Mouse (Mus musculus): ENCODE measurements around the gene Sdad1. TPM values are rescaled to one million over a fixed set of nuclear protein-coding genes. Genes with fewer than 3 reads are reported as not detected.

Sdad1 gene
- polyA plus RNA-seq, 1 experiment from 2014 or later, result 39.5 TPM

DNA sequence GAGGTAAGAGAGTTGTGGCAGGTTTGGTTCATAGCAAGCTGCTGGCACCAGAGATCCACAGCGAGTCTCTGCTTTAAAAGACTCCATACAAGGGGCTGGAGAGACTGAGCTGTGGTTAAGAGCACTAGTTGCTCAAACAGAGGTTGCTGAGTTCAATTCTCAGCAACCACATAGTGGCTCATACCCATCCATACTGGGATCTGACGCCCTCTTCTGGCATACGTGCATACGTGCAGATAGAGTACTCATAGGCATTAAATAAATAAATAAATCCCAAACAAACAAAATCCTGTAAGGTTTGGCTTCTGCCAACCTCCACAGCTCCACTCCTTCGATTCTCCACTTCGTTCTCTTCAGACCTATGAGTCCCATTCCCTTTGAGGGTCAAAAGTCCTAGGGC, 58.2 kb downstream of the Sdad1 start:
- no peak overlapping the region for H3K4me3 ChIP-seq
- peaks cover 9% of the 10 kb centered on the region for H3K4me1 ChIP-seq
- no peaks in the 10 kb centered on the region for H3K36me3 ChIP-seq
- no peak overlapping the region for H3K27ac ChIP-seq
- H3K27me3 ChIP-seq (ENCODE audit: insufficient read depth, poor library complexity, severe bottlenecking), result no peaks in the 10 kb centered on the region
- WGBS, result 83% methylated on average over 6 of the region's 6 CpGs
- H3K9me3 ChIP-seq, result peaks cover 7% of the 10 kb centered on the region; the same call in 1 of the 2 replicates
- no peak for DNase-seq (ENCODE audit: low spot score)

DNA sequence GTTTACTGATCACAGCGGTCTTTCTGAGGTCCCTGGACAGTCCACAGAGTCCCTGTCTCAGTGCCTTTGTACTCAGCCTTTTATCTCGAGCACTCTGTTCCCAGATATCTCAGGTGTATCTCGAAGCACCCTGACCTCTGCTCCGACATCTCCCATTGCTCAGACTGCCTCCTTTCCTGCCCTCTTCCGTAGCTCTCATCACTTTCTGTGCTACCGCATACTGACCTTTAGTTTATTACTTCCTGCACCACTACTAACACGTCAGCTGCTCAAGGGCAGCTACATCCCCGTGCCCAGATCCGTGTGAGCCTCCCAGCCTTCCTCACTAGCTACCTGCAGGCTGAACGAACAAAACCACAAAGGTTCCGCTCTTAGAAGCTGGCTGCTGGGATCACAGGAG, 61.7 kb downstream of the Sdad1 start:
- Histone ChIP-seq H3K27ac (no peak overlapping the region), H3K27me3 (ENCODE audit: insufficient read depth, poor library complexity, severe bottlenecking) (no peaks in the 10 kb centered on the region), H3K4me3 (no peak overlapping the region), H3K4me1 (0 out of 2 replicates have a peak, but pooled peaks cover 5% of the 10 kb centered on the region), H3K36me3 (no peaks in the 10 kb centered on the region), H3K9me3 (peaks cover 7% of the 10 kb centered on the region; the same call in 1 of the 2 replicates)
- no peak for DNase-seq (ENCODE audit: low spot score)
- 73% methylated on average over 11 of the region's 11 CpGs for WGBS

DNA sequence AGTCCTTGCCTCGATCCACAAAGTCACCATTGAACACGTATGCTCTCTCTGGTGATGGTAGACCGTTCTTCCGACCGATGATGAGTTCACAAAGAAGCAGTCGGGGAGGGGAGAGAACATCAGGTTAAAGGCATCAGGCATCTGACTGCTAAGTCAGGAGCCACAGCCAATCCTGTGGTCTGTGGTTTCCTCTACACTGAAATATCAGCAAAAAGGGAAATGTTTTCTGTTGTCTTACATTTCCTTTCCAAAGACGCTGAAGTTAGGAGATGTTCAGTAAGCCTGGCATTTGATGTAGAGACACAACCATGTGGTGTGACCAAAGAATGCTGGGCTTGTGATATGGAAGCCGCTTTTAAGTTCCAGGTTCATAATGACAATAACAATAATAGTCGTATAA, 64.8 kb downstream of the Sdad1 start:
- Histone ChIP-seq H3K4me1 (no peaks in the 10 kb centered on the region), H3K36me3 (no peaks in the 10 kb centered on the region), H3K27me3 (ENCODE audit: insufficient read depth, poor library complexity, severe bottlenecking) (no peaks in the 10 kb centered on the region), H3K27ac (no peak overlapping the region), H3K9me3 (peaks cover 7% of the 10 kb centered on the region; the same call in 1 of the 2 replicates), H3K4me3 (no peak overlapping the region)
- DNase-seq (ENCODE audit: low spot score), result no peak
- 83% methylated on average over 9 of the region's 9 CpGs for WGBS

DNA sequence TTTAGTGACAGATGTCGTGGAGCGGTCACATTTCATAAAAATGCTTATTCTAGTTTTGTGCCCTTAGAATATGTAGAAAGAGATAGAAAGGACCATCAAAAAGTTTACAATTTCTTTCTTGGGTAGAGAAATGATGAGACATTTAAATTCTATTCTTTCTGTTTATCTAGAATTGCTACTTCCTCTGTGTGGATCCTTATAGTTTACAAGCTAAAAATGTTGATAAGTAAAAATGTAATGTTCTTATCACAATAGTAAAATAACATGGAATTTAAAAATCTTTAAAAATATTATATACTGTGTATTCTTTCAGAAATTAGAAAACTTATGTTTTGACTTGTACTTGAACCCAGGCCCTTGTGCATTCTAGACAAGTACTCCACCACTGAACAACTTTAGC, 65.4 kb downstream of the Sdad1 start:
- Histone ChIP-seq H3K9me3 (peaks cover 2% of the 10 kb centered on the region; the same call in 1 of the 2 replicates), H3K36me3 (no peaks in the 10 kb centered on the region), H3K27ac (no peak overlapping the region), H3K27me3 (ENCODE audit: insufficient read depth, poor library complexity, severe bottlenecking) (no peaks in the 10 kb centered on the region), H3K4me3 (no peak overlapping the region), H3K4me1 (0 out of 2 replicates have a peak, but pooled peaks cover 2% of the 10 kb centered on the region)
- 91% methylated on average over 2 of the region's 2 CpGs for WGBS
- DNase-seq (ENCODE audit: low spot score), result no peak

DNA sequence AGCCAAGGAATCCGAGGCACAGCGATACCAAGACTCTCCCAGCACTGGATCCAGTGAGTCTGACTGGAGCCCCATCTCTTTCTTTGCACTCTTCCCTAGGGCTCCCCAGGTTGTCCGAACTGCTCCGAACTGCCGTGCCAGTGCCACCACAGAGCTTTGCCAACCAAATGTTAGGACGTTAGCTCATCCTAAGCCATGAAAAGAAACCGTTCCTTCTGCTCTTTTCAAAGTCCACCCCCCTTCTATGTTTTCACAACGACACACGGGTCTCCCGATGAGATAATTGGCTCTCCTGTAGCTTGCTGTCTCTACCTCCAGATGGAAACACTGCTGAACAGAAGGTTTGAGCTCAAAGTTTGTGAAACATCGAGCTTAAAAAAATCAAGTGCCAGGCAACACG, 69.5 kb downstream of the Sdad1 start:
- Histone ChIP-seq H3K36me3 (no peaks in the 10 kb centered on the region), H3K27me3 (ENCODE audit: insufficient read depth, poor library complexity, severe bottlenecking) (no peaks in the 10 kb centered on the region), H3K4me1 (0 out of 2 replicates have a peak, but pooled peaks cover 7% of the 10 kb centered on the region), H3K27ac (no peak overlapping the region), H3K4me3 (no peak overlapping the region), H3K9me3 (no peaks in the 10 kb centered on the region)
- DNase-seq (ENCODE audit: low spot score), result no peak
- WGBS, result 89% methylated on average over 12 of the region's 12 CpGs

DNA sequence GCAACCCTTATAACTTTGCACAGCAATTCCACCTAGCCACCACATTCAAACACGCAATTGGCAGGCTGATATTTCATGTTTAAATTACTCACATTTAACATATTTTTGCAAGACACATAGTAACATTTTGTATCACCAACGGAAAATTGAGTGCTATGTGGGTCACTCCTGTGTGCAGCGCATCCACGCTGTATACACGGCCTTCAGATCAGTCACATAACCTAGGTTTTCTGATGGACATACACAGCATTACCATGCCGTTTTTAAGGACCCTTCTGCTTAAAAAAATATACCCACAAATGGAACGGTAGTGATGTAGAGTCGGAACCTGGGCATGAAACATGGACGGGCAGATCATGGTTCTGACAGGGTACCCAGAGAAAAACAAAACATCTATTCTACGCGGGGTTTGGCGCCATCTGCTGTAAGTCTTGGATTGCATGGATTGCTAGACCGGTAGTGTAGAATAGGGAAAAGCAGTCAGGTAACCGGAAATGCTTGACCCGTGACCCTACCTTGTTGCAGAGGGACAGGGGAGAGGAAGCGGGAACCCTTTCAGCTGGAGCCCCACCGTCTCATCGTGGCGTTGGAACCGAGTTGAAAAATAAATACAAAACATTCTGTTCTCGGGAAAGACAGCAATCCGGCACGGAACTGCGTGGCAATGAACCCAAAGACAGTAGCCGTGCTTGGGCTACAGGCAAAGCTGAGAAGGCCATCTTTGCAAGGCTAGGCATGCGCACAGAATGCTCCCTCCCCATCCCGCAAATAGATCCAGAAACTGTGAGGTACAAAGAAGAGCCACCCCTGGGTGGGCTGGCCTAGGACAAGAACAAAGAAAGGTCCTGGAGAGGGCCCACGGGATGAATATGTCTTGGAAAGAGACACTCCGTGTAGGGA, 70.7 kb downstream of the Sdad1 start:
- no peaks in the 10 kb centered on the region for H3K9me3 ChIP-seq
- H3K4me1 ChIP-seq, result 0 out of 2 replicates have a peak, but pooled peaks cover 13% of the 10 kb centered on the region
- DNase-seq (ENCODE audit: low spot score), result peak; percentile 85
- H3K27ac ChIP-seq, result peak overlapping the region; percentile 42
- peak overlapping the region; percentile 27; the same call in 1 of the 2 replicates for H3K4me3 ChIP-seq
- H3K27me3 ChIP-seq (ENCODE audit: insufficient read depth, poor library complexity, severe bottlenecking), result no peaks in the 10 kb centered on the region
- no peaks in the 10 kb centered on the region for H3K36me3 ChIP-seq
- WGBS, result 40% methylated on average over 29 of the region's 29 CpGs

DNA sequence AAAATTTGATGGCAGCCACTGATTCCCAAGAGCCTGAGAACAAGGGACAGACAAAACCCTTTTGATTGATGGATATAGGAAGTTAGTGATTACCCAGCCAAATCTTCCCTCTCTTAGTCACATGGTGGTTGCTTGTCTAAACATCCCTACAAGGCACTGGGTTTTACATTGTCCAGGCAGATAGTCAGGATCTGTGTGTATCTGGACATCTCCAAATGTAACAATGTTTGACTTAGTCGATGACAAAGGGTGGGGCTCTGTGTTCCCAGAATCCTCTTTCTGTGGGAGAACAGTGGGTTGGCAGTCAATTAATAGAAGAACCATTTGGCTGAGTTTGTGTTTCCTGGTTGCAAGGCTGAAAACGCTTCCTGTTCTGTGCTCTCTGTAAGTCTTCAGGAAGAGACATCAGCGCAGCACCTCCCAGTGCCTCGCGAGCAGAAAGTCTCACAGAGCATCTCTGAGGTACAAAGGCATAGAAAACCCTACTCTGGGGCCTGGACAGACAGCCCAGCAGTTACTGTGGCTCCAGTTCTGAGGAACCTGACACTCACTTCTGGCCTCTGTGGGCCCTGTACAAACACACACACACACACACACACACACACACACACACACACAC, 75.2 kb downstream of the Sdad1 start:
- Histone ChIP-seq H3K9me3 (no peaks in the 10 kb centered on the region), H3K27me3 (ENCODE audit: insufficient read depth, poor library complexity, severe bottlenecking) (no peaks in the 10 kb centered on the region), H3K4me3 (no peak overlapping the region), H3K27ac (no peak overlapping the region; the same call in 1 of the 2 replicates), H3K4me1 (0 out of 2 replicates have a peak, but pooled peaks cover 13% of the 10 kb centered on the region), H3K36me3 (no peaks in the 10 kb centered on the region)
- 40% methylated on average over 5 of the region's 5 CpGs for WGBS
- no peak for DNase-seq (ENCODE audit: low spot score)

Other genes starting within 250 kb of the Sdad1 start
- 207 and 210 TPM in 2 replicates for gene G3bp2, start 226.8 kb downstream of the Sdad1 start, polyA plus RNA-seq (2016; fragmentation: Nextera tagmentation; extraction: Ambion mirVana)
- gene Uso1, start 172.5 kb downstream of the Sdad1 start, polyA plus RNA-seq (2016; fragmentation: Nextera tagmentation; extraction: Ambion mirVana), result 40.4 and 48.9 TPM in 2 replicates
- gene U90926, start 95.1 kb downstream of the Sdad1 start, polyA plus RNA-seq (2016; fragmentation: Nextera tagmentation; extraction: Ambion mirVana), result not detected in 2 replicates
- gene Ppef2, start 54.2 kb downstream of the Sdad1 start, polyA plus RNA-seq (2016; fragmentation: Nextera tagmentation; extraction: Ambion mirVana), result 0.14 TPM in 1 of 2 replicates, not detected in the other
- 7.0 and 9.2 TPM in 2 replicates for gene Naaa, start 32.3 kb downstream of the Sdad1 start, polyA plus RNA-seq (2016; fragmentation: Nextera tagmentation; extraction: Ambion mirVana)
- gene Cxcl9, start 17.6 kb upstream of the Sdad1 start, polyA plus RNA-seq (2016; fragmentation: Nextera tagmentation; extraction: Ambion mirVana), result not detected in 2 replicates
- 19.8 and 37.7 TPM in 2 replicates for gene Art3, start 21.3 kb upstream of the Sdad1 start, polyA plus RNA-seq (2016; fragmentation: Nextera tagmentation; extraction: Ambion mirVana)
- gene Cxcl10, start 38.4 kb upstream of the Sdad1 start, polyA plus RNA-seq (2016; fragmentation: Nextera tagmentation; extraction: Ambion mirVana), result 0.64 TPM in 1 of 2 replicates, not detected in the other
- gene Nup54, start 124.7 kb upstream of the Sdad1 start, polyA plus RNA-seq (2016; fragmentation: Nextera tagmentation; extraction: Ambion mirVana), result 52.8 and 60.8 TPM in 2 replicates
- 8.3 and 12.1 TPM in 2 replicates for gene Scarb2, start 196.4 kb upstream of the Sdad1 start, polyA plus RNA-seq (2016; fragmentation: Nextera tagmentation; extraction: Ambion mirVana)
- gene Fam47e, start 244.6 kb upstream of the Sdad1 start, polyA plus RNA-seq (2016; fragmentation: Nextera tagmentation; extraction: Ambion mirVana), result not detected in 2 replicates